Comparison of ENCODE assay signal across 11 mouse cellular contexts in genomic region chr14:105870370-105870936, GRCm38 (mm10). TPM values are rescaled to one million over a fixed set of nuclear protein-coding genes. Genes with fewer than 3 reads are reported as not detected.
DNase-seq lines count a peak whose midpoint lies in the region; ATAC-seq lines count a peak whose summit lies in the region.
"Had no signal": no experiment of that assay in that cellular context is flagged by ENCODE, and none has a peak within 500 bp of the region (broad histone marks: within the 10 kb centered on the region; RNA-seq: fewer than 3 reads in every experiment).

No protein-coding gene starts in this region.

- peak overlapping the region; percentile 71 for H3K27ac ChIP-seq in lung, embryonic 16.5 days (ENCODE audit: low read length)
- H3K27ac ChIP-seq in kidney, embryonic 14.5 days (ENCODE audit: low read depth, low read length): peak overlapping the region; percentile 85
- no peak overlapping the region for H3K27ac ChIP-seq in stomach, embryonic 14.5 days (ENCODE audit: low read length)
- H3K27ac ChIP-seq in liver, embryonic 11.5 days (ENCODE audit: low read depth, low read length): no peak overlapping the region
- H3K27ac ChIP-seq in forebrain, embryonic 15.5 days (replicated peaks): no peak overlapping the region
- H3K27ac ChIP-seq: neural tube, embryonic 12.5 days had no signal

- intact Hi-C loops in gastrocnemius, postnatal 14 days (cut with DNase I; ENCODE audit: low total_unique reads): no loop called here

- H3K27me3 ChIP-seq in lung, embryonic 16.5 days (ENCODE audit: control insufficient read depth, insufficient read depth, low read depth, low read length): no peaks in the 10 kb centered on the region
- H3K27me3 ChIP-seq in kidney, embryonic 14.5 days (ENCODE audit: control insufficient read depth, insufficient read depth, low read length): no peaks in the 10 kb centered on the region
- H3K27me3 ChIP-seq in stomach, embryonic 14.5 days (ENCODE audit: control insufficient read depth, insufficient read depth, low read length): no peaks in the 10 kb centered on the region
- no peaks in the 10 kb centered on the region for H3K27me3 ChIP-seq in liver, embryonic 11.5 days (replicated peaks; ENCODE audit: control insufficient read depth, insufficient read depth, low read length)
- no peaks in the 10 kb centered on the region for H3K27me3 ChIP-seq in forebrain, embryonic 15.5 days
- H3K27me3 ChIP-seq: neural tube, embryonic 12.5 days had no signal

- 31% methylated on average over 14 of the region's 14 CpGs for WGBS in lung, embryonic 16.5 days
- WGBS in kidney, embryonic 14.5 days: 24% methylated on average over 14 of the region's 14 CpGs
- 38% methylated on average over 14 of the region's 14 CpGs for WGBS in stomach, embryonic 14.5 days
- WGBS in liver, embryonic 11.5 days: 70% methylated on average over 14 of the region's 14 CpGs
- WGBS in forebrain, embryonic 15.5 days: 86% methylated on average over 14 of the region's 14 CpGs

- DNase-seq in lung, postnatal 25 days (ENCODE audit: low spot score): no peak
- DNase-seq in gastrocnemius, postnatal 14 days: peak; percentile 15
- DNase-seq in liver, embryonic 11.5 days (ENCODE audit: low spot score): no peak
- no peak for DNase-seq in testis, postnatal 14 days (ENCODE audit: low spot score)
- DNase-seq: layer of hippocampus, adult 9-11 months had no signal

- no peak overlapping the region for H3K4me3 ChIP-seq in lung, embryonic 16.5 days (ENCODE audit: low read length)
- no peak overlapping the region for H3K4me3 ChIP-seq in kidney, embryonic 14.5 days (ENCODE audit: low read length)
- no peak overlapping the region for H3K4me3 ChIP-seq in stomach, embryonic 14.5 days (ENCODE audit: low read depth, low read length)
- H3K4me3 ChIP-seq in liver, embryonic 11.5 days (ENCODE audit: low read depth, low read length): no peak overlapping the region
- H3K4me3 ChIP-seq in forebrain, embryonic 15.5 days: no peak overlapping the region
- H3K4me3 ChIP-seq: erythroblast, embryonic 14.5 days; neural tube, embryonic 12.5 days had no signal

- H3K4me1 ChIP-seq in lung, embryonic 16.5 days (replicated peaks; ENCODE audit: control insufficient read depth, insufficient read depth, low read length): peaks cover 2% of the 10 kb centered on the region; the same call in 1 of the 2 replicates
- peaks cover 13% of the 10 kb centered on the region; the same call in 1 of the 2 replicates for H3K4me1 ChIP-seq in kidney, embryonic 14.5 days (ENCODE audit: control insufficient read depth, insufficient read depth, low read length)
- H3K4me1 ChIP-seq in stomach, embryonic 14.5 days (ENCODE audit: control insufficient read depth, insufficient read depth, low read length): 0 out of 2 replicates have a peak, but pooled peaks cover 9% of the 10 kb centered on the region
- H3K4me1 ChIP-seq in liver, embryonic 11.5 days (replicated peaks; ENCODE audit: control insufficient read depth, insufficient read depth, low read length): no peaks in the 10 kb centered on the region
- H3K4me1 ChIP-seq in forebrain, embryonic 15.5 days: no peaks in the 10 kb centered on the region
- H3K4me1 ChIP-seq: neural tube, embryonic 12.5 days had no signal

- H3K36me3 ChIP-seq in lung, embryonic 16.5 days (ENCODE audit: control insufficient read depth, insufficient read depth, low read length): no peaks in the 10 kb centered on the region
- H3K36me3 ChIP-seq in kidney, embryonic 14.5 days (ENCODE audit: control insufficient read depth, insufficient read depth, low read length): no peaks in the 10 kb centered on the region
- no peaks in the 10 kb centered on the region for H3K36me3 ChIP-seq in stomach, embryonic 14.5 days (ENCODE audit: control insufficient read depth, insufficient read depth, low read length)
- no peaks in the 10 kb centered on the region for H3K36me3 ChIP-seq in liver, embryonic 11.5 days (ENCODE audit: control insufficient read depth, insufficient read depth, low read length)
- no peaks in the 10 kb centered on the region for H3K36me3 ChIP-seq in forebrain, embryonic 15.5 days
- H3K36me3 ChIP-seq: neural tube, embryonic 12.5 days had no signal

- H3K4me2 ChIP-seq in lung, embryonic 16.5 days (ENCODE audit: low read depth, low read length): peak overlapping the region; percentile 9
- peak overlapping the region; percentile 19 for H3K4me2 ChIP-seq in kidney, embryonic 14.5 days (replicated peaks; ENCODE audit: low read depth, low read length)
- H3K4me2 ChIP-seq in stomach, embryonic 14.5 days (replicated peaks; ENCODE audit: low read depth, low read length): 0 out of 2 replicates have a peak overlapping the region, but pooled peaks have one; percentile 7
- no peak overlapping the region for H3K4me2 ChIP-seq in liver, embryonic 11.5 days
- no peak overlapping the region for H3K4me2 ChIP-seq in forebrain, embryonic 15.5 days (replicated peaks)
- H3K4me2 ChIP-seq: neural tube, embryonic 12.5 days had no signal

- peak; percentile 78 for ATAC-seq in lung, embryonic 16.5 days (ENCODE audit: low read depth)
- peak; percentile 75 for ATAC-seq in kidney, embryonic 14.5 days (ENCODE audit: low FRiP score, low TSS enrichment)
- no peak; the same call in 1 of the 2 replicates for ATAC-seq in stomach, embryonic 14.5 days (ENCODE audit: insufficient number of reproducible peaks, insufficient read depth, low FRiP score, low read depth)
- ATAC-seq in liver, embryonic 11.5 days (replicated peaks; ENCODE audit: low FRiP score): no peak
- ATAC-seq in forebrain, embryonic 15.5 days (replicated peaks): no peak

- H3K9ac ChIP-seq in lung, embryonic 16.5 days (ENCODE audit: low read length): no peak overlapping the region
- H3K9ac ChIP-seq in kidney, embryonic 14.5 days (ENCODE audit: low read depth, low read length): no peak overlapping the region
- no peak overlapping the region for H3K9ac ChIP-seq in stomach, embryonic 14.5 days (replicated peaks; ENCODE audit: low read depth, low read length)
- no peak overlapping the region for H3K9ac ChIP-seq in liver, embryonic 11.5 days (ENCODE audit: low read depth, low read length)
- H3K9ac ChIP-seq in forebrain, embryonic 15.5 days (replicated peaks): no peak overlapping the region
- H3K9ac ChIP-seq: neural tube, embryonic 12.5 days had no signal

- H3K9me3 ChIP-seq in lung, embryonic 16.5 days (ENCODE audit: control insufficient read depth, low read length): no peaks in the 10 kb centered on the region
- no peaks in the 10 kb centered on the region for H3K9me3 ChIP-seq in kidney, embryonic 14.5 days (ENCODE audit: control insufficient read depth, low read length)
- no peaks in the 10 kb centered on the region for H3K9me3 ChIP-seq in stomach, embryonic 14.5 days (ENCODE audit: control insufficient read depth, low read depth, low read length)
- H3K9me3 ChIP-seq in liver, embryonic 11.5 days (ENCODE audit: control insufficient read depth, low read length): no peaks in the 10 kb centered on the region
- H3K9me3 ChIP-seq in forebrain, embryonic 15.5 days: no peaks in the 10 kb centered on the region
- H3K9me3 ChIP-seq: neural tube, embryonic 12.5 days had no signal

RNA-seq across cellular contexts. Expression of gene Spry2, which starts 26.2 kb away (rescaled TPM):
- 52.1 and 61.7 TPM in 2 replicates for polyA plus RNA-seq in lung, embryonic 16.5 days (2015; fragmentation: Nextera tagmentation; extraction: Ambion mirVana)
- total RNA-seq in gastrocnemius, postnatal 14 days (2021): 10 to 100 TPM; 25.0 to 31.8 TPM
- polyA plus RNA-seq in kidney, embryonic 14.5 days (2014; fragmentation: Nextera tagmentation; extraction: Ambion mirVana): 56.3 and 77.5 TPM in 2 replicates
- 65.1 and 65.5 TPM in 2 replicates for polyA plus RNA-seq in stomach, embryonic 14.5 days (2014; fragmentation: Nextera tagmentation; extraction: Ambion mirVana)
- 13.5 and 15.3 TPM in 2 replicates for polyA plus RNA-seq in liver, embryonic 11.5 days (2014; fragmentation: Nextera tagmentation; extraction: Ambion mirVana)
- polyA plus RNA-seq in forebrain, embryonic 15.5 days (2015; fragmentation: Nextera tagmentation; extraction: Ambion mirVana): 27.5 and 34.4 TPM in 2 replicates
- polyA plus RNA-seq: erythroblast, embryonic 14.5 days had no signal

Comparison
In these comparisons a context has a peak if more than half of its experiments do, and no peak if none do; other contexts are left out.
1. ATAC-seq: peak in lung, embryonic 16.5 days (single experiment) and kidney, embryonic 14.5 days (single experiment); none in stomach, embryonic 14.5 days (single experiment), liver, embryonic 11.5 days (single experiment) and forebrain, embryonic 15.5 days (single experiment).
2. H3K27ac ChIP-seq: peak in lung, embryonic 16.5 days (single experiment) and kidney, embryonic 14.5 days (single experiment); none in stomach, embryonic 14.5 days (single experiment), liver, embryonic 11.5 days (single experiment) and forebrain, embryonic 15.5 days (single experiment).
3. H3K4me2 ChIP-seq: peak in lung, embryonic 16.5 days (single experiment), kidney, embryonic 14.5 days (single experiment) and stomach, embryonic 14.5 days (single experiment); none in liver, embryonic 11.5 days (single experiment) and forebrain, embryonic 15.5 days (single experiment).